Mouse (Mus musculus): ENCODE results near the gene Ssc4d. TPM values are rescaled to one million over a fixed set of nuclear protein-coding genes. Genes with fewer than 3 reads are reported as not detected.

Gene Ssc4d
- polyA plus RNA-seq, 2 experiments: 2.1 to 2.8 TPM

DNA sequence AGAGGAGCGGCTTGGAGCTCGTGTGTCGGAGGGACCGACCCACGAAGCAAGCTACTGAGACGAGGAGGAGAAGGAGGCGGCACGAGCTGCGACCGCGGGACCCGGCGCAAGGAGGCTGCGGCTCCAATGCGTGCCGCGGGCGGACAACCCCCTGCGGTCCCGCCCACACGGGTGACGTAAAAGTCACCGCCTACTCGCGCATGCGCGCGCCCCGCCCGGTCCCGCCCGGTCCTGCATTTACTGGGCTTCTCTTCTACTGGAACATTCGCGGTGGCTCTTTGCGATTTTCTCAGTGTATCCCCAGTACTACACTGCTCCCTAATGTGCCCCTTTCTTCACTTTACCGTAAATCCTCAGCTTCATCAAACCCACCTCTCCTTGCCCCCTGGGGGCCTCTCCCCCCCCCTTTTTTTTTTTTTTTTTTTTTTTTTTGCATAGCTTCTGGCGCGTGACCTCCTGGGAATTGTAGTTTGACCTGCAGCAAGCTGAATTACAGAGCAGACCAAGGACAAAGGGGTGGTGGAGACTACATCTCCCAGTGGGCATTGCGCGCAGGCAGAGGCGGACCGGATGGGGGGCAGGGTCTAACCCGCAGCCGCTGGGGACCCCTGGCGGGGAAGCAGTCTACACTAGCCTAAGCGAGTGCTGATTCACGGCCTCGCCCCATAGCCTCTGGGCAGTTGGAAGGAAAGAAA, 39.7 kb downstream of the Ssc4d start, which contains the start of gene Ywhag:
Ywhag (minus strand) TSS at position 136 of the 695 bp plus-strand sequence.
- H3K4me3 ChIP-seq (ENCODE audit: insufficient read depth in 1 of 2, low read depth in 2 of 2, low read length in 2 of 2): peak within 1 kb of the TSS; percentile 85 to 96
- peak within 1 kb of the TSS; percentile 74 for H3K9ac ChIP-seq (replicated peaks)
- no peaks in the 10 kb centered on the region for H3K27me3 ChIP-seq (ENCODE audit: control insufficient read depth, insufficient read depth, low read length)
- H3K9me3 ChIP-seq (ENCODE audit: control insufficient read depth, low read length): no peaks in the 10 kb centered on the region
- DNase-seq (ENCODE audit: low read depth in 3 of 3, low spot score in 3 of 3) (peak; percentile 85 to 88 (median 87)), ATAC-seq (ENCODE audit: insufficient read depth) (peak; percentile 92)
- peaks cover 28% of the 10 kb centered on the region for H3K36me3 ChIP-seq (replicated peaks; ENCODE audit: control insufficient read depth, insufficient read depth, low read depth)
- WGBS (ENCODE audit: insufficient replicate concordance): under 1% methylated on average over 46 of the region's 48 CpGs
- peaks cover 7 to 9% of the 10 kb centered on the region in 2 experiments for H3K4me1 ChIP-seq (replicated peaks; ENCODE audit: control insufficient read depth in 2 of 2, insufficient read depth in 2 of 2, low read length in 1 of 2)
- H3K4me2 ChIP-seq (ENCODE audit: low read depth): peak within 1 kb of the TSS; percentile 70
- TF ChIP-seq CTCF (IDR thresholded peaks at IDR 0.05; ENCODE audit: low read depth) (peak; percentile 79), EP300 (IDR thresholded peaks at IDR 0.05; ENCODE audit: low read depth) (no peak)
- peak within 1 kb of the TSS; percentile 92 for H3K27ac ChIP-seq

DNA sequence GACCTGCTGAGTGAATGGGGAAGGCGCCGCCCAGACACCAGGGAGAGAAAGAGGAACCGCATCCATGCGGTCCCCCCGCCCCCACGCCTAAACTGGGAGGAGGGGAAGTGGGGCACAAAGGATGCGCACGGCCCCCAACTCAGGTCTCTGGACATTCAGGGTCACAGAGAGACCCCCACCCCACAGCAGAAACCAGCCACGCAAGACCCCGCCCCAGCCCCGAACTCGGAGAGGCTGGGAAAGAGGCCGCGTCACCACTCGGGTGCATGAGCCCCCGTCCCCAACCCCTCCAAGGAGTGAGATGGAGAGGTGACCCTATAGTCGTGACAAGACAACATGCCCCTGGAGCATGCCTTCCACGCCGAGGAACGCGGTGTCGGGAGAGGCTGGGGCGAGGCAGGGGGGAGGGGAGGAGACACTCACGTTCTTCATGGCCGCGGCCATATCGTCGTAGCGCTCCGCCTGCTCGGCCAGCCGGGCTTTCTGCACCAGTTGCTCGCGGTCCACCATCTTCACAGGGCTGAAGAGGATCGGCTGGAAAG, 40.4 kb downstream of the Ssc4d start:
- H3K27ac ChIP-seq: peak overlapping the region; percentile 92
- no peaks in the 10 kb centered on the region for H3K27me3 ChIP-seq (ENCODE audit: control insufficient read depth, insufficient read depth, low read length)
- peak overlapping the region; percentile 73 for H3K9ac ChIP-seq (replicated peaks)
- peak in 2 of 3 experiments; percentile 44 to 65 for DNase-seq (ENCODE audit: low read depth in 3 of 3, low spot score in 3 of 3)
- peaks cover 7 to 9% of the 10 kb centered on the region in 2 experiments for H3K4me1 ChIP-seq (replicated peaks; ENCODE audit: control insufficient read depth in 2 of 2, insufficient read depth in 2 of 2, low read length in 1 of 2)
- peak overlapping the region; percentile 85 to 96 for H3K4me3 ChIP-seq (ENCODE audit: insufficient read depth in 1 of 2, low read depth in 2 of 2, low read length in 2 of 2)
- WGBS (ENCODE audit: insufficient replicate concordance): under 1% methylated on average over 35 of the region's 35 CpGs
- TF ChIP-seq CTCF (IDR thresholded peaks at IDR 0.05; ENCODE audit: low read depth): no peak; the same call in 1 of the 2 replicates
- 0 out of 2 replicates have a peak, but pooled peaks have one; percentile 34 for TF ChIP-seq EP300 (IDR thresholded peaks at IDR 0.05; ENCODE audit: low read depth)
- peak overlapping the region; percentile 70 for H3K4me2 ChIP-seq (ENCODE audit: low read depth)
- H3K9me3 ChIP-seq (ENCODE audit: control insufficient read depth, low read length): no peaks in the 10 kb centered on the region
- H3K36me3 ChIP-seq (replicated peaks; ENCODE audit: control insufficient read depth, insufficient read depth, low read depth): peaks cover 33% of the 10 kb centered on the region
- peak; percentile 69 for ATAC-seq (ENCODE audit: insufficient read depth)

- H3K27me3 ChIP-seq (ENCODE audit: control insufficient read depth, insufficient read depth, low read length): no peaks in the 10 kb centered on the region
- DNase-seq (ENCODE audit: low read depth in 3 of 3, low spot score in 3 of 3): no peak
- no peaks in the 10 kb centered on the region for H3K9me3 ChIP-seq (ENCODE audit: control insufficient read depth, low read length)
- H3K27ac ChIP-seq: peak overlapping the region; percentile 92
- TF ChIP-seq EP300 (IDR thresholded peaks at IDR 0.05; ENCODE audit: low read depth) (no peak), CTCF (IDR thresholded peaks at IDR 0.05; ENCODE audit: low read depth) (no peak)
- ATAC-seq (ENCODE audit: insufficient read depth): no peak
- H3K4me1 ChIP-seq (replicated peaks; ENCODE audit: control insufficient read depth in 2 of 2, insufficient read depth in 2 of 2, low read length in 1 of 2): peaks cover 7 to 9% of the 10 kb centered on the region in 2 experiments
- 10% methylated on average over 12 of the region's 12 CpGs for WGBS (ENCODE audit: insufficient replicate concordance)
- H3K9ac ChIP-seq (replicated peaks): peak overlapping the region; percentile 73
- peak overlapping the region; percentile 85 to 96 for H3K4me3 ChIP-seq (ENCODE audit: insufficient read depth in 1 of 2, low read depth in 2 of 2, low read length in 2 of 2)
- peaks cover 34% of the 10 kb centered on the region for H3K36me3 ChIP-seq (replicated peaks; ENCODE audit: control insufficient read depth, insufficient read depth, low read depth)
- H3K4me2 ChIP-seq (ENCODE audit: low read depth): peak overlapping the region; percentile 70
Observed at GRCm38 (mm10) chr5:135933222-135933899, 41.0 kb downstream of the Ssc4d start.

- no peak for TF ChIP-seq CTCF (IDR thresholded peaks at IDR 0.05; ENCODE audit: low read depth)
- no peak for TF ChIP-seq EP300 (IDR thresholded peaks at IDR 0.05; ENCODE audit: low read depth)
- H3K36me3 ChIP-seq (replicated peaks; ENCODE audit: control insufficient read depth, insufficient read depth, low read depth): peaks cover 37% of the 10 kb centered on the region
- peak overlapping the region; percentile 23 for H3K9ac ChIP-seq (replicated peaks)
- WGBS (ENCODE audit: insufficient replicate concordance): 85% methylated on average over 2 of the region's 2 CpGs
- no peak overlapping the region; a peak in 1 of 4 replicates for H3K4me3 ChIP-seq (ENCODE audit: insufficient read depth in 1 of 2, low read depth in 2 of 2, low read length in 2 of 2)
- DNase-seq (ENCODE audit: low read depth in 3 of 3, low spot score in 3 of 3) (no peak), ATAC-seq (ENCODE audit: insufficient read depth) (no peak)
- H3K27ac ChIP-seq: no peak overlapping the region
- H3K4me2 ChIP-seq (ENCODE audit: low read depth): peak overlapping the region; percentile 70; the same call in 1 of the 2 replicates
- peaks cover 7 to 9% of the 10 kb centered on the region in 2 experiments for H3K4me1 ChIP-seq (replicated peaks; ENCODE audit: control insufficient read depth in 2 of 2, insufficient read depth in 2 of 2, low read length in 1 of 2)
- H3K27me3 ChIP-seq (ENCODE audit: control insufficient read depth, insufficient read depth, low read length): no peaks in the 10 kb centered on the region
- H3K9me3 ChIP-seq (ENCODE audit: control insufficient read depth, low read length): no peaks in the 10 kb centered on the region
Observed at GRCm38 (mm10) chr5:135932359-135932758, 42.0 kb downstream of the Ssc4d start.

Measured in liver, embryonic 14.5 days (tissue).